Mouse (Mus musculus): ENCODE measurements around the gene Cox4i2. TPM values are rescaled to one million over a fixed set of nuclear protein-coding genes. Genes with fewer than 3 reads are reported as not detected.

The Cox4i2 gene
- polyA plus RNA-seq, 1 experiment from 2014 or later = 12.1 TPM

DNA sequence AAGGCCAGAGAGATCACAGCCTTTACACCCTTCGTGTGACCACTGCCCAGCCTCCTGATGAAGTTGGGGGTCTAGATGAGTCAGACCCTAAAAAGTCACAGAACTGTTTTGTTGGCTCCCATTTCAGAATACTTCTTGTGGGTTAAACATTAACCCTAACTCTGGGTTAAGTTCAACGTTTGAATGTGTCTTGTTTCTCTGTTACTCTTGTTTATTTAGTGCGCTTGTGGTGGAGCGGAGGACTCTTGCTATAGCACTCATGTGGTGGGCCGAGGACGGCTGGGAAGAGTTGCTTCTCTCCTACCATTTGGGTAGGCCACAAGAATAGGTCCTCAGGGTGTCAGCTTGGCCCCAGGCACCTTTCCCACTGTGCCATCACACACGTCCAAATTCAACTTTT lies 25.4 kb upstream of the Cox4i2 start:
- Histone ChIP-seq H3K4me3 (ENCODE audit: low read length) (no peak overlapping the region), H3K9me3 (ENCODE audit: control insufficient read depth, low read length) (no peaks in the 10 kb centered on the region)

GRCm38 (mm10) chr2:152729013-152729635 lies 24.8 kb upstream of the Cox4i2 start:
- ATAC-seq (ENCODE audit: low FRiP score, low TSS enrichment) = peak; percentile 38
- H3K4me1 ChIP-seq (ENCODE audit: control insufficient read depth, insufficient read depth, low read length) = peaks cover 69% of the 10 kb centered on the region
- 0 out of 2 replicates have a peak overlapping the region, but pooled peaks have one; percentile 18 for H3K9ac ChIP-seq (ENCODE audit: low read depth, low read length)

More for the DNA sequence above, 25.4 kb upstream of the Cox4i2 start:
- Histone ChIP-seq H3K27ac (ENCODE audit: low read depth, low read length) (peak overlapping the region; percentile 83; the same call in 1 of the 2 replicates), H3K36me3 (ENCODE audit: control insufficient read depth, insufficient read depth, low read length) (no peaks in the 10 kb centered on the region), H3K27me3 (ENCODE audit: control insufficient read depth, insufficient read depth, low read length) (no peaks in the 10 kb centered on the region), H3K9ac (ENCODE audit: low read depth, low read length) (no peak overlapping the region), H3K4me1 (ENCODE audit: control insufficient read depth, insufficient read depth, low read length) (peaks cover 68% of the 10 kb centered on the region), H3K4me2 (replicated peaks; ENCODE audit: low read depth, low read length) (no peak overlapping the region)
- WGBS = 68% methylated on average over 7 of the region's 7 CpGs
- no peak for ATAC-seq (ENCODE audit: low FRiP score, low TSS enrichment)

DNA sequence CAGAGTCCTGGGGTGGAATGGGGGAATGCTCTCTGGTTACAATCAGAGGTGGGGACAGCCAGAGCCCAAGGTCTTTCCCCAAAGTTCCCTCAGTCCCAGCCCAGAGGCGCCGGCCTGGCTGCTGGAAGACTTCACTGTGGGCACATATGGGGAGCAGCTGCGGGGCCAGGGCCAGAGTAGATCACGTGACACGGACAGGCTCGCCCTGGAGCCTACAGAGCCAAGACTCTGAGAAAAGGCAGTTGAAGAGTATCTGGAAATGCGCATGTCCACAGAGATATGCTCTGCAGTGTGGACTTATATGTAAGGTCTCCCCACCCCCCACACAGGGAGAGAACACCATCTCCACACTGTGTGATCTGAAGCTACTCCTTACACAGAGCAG lies 24.3 kb upstream of the Cox4i2 start:
- no peaks in the 10 kb centered on the region for H3K27me3 ChIP-seq (ENCODE audit: control insufficient read depth, insufficient read depth, low read length)
- peak; percentile 60 for ATAC-seq (ENCODE audit: low FRiP score, low TSS enrichment)
- no peak overlapping the region for H3K4me3 ChIP-seq (ENCODE audit: low read length)
- no peak overlapping the region for H3K4me2 ChIP-seq (replicated peaks; ENCODE audit: low read depth, low read length)
- H3K4me1 ChIP-seq (ENCODE audit: control insufficient read depth, insufficient read depth, low read length) = peaks cover 69% of the 10 kb centered on the region
- 20% methylated on average over 7 of the region's 7 CpGs for WGBS
- H3K27ac ChIP-seq (ENCODE audit: low read depth, low read length) = peak overlapping the region; percentile 83
- 0 out of 2 replicates have a peak overlapping the region, but pooled peaks have one; percentile 18 for H3K9ac ChIP-seq (ENCODE audit: low read depth, low read length)
- H3K9me3 ChIP-seq (ENCODE audit: control insufficient read depth, low read length) = no peaks in the 10 kb centered on the region
- no peaks in the 10 kb centered on the region for H3K36me3 ChIP-seq (ENCODE audit: control insufficient read depth, insufficient read depth, low read length)

More at GRCm38 (mm10) chr2:152729013-152729635, 24.8 kb upstream of the Cox4i2 start:
- H3K4me3 ChIP-seq (ENCODE audit: low read length) = no peak overlapping the region
- H3K4me2 ChIP-seq (replicated peaks; ENCODE audit: low read depth, low read length) = no peak overlapping the region
- H3K27me3 ChIP-seq (ENCODE audit: control insufficient read depth, insufficient read depth, low read length) = no peaks in the 10 kb centered on the region
- 25% methylated on average over 8 of the region's 8 CpGs for WGBS
- H3K9me3 ChIP-seq (ENCODE audit: control insufficient read depth, low read length) = no peaks in the 10 kb centered on the region
- H3K27ac ChIP-seq (ENCODE audit: low read depth, low read length) = peak overlapping the region; percentile 83
- no peaks in the 10 kb centered on the region for H3K36me3 ChIP-seq (ENCODE audit: control insufficient read depth, insufficient read depth, low read length)

- Histone ChIP-seq H3K9me3 (ENCODE audit: control insufficient read depth, low read length) (no peaks in the 10 kb centered on the region), H3K36me3 (ENCODE audit: control insufficient read depth, insufficient read depth, low read length) (peaks cover 3% of the 10 kb centered on the region; the same call in 1 of the 2 replicates), H3K9ac (ENCODE audit: low read depth, low read length) (no peak overlapping the region), H3K27ac (ENCODE audit: low read depth, low read length) (no peak overlapping the region), H3K27me3 (ENCODE audit: control insufficient read depth, insufficient read depth, low read length) (no peaks in the 10 kb centered on the region), H3K4me1 (ENCODE audit: control insufficient read depth, insufficient read depth, low read length) (peaks cover 47% of the 10 kb centered on the region), H3K4me2 (replicated peaks; ENCODE audit: low read depth, low read length) (no peak overlapping the region), H3K4me3 (ENCODE audit: low read length) (no peak overlapping the region)
- WGBS = 97% methylated on average over 2 of the region's 2 CpGs
- no peak for ATAC-seq (ENCODE audit: low FRiP score, low TSS enrichment)
These were observed 20.8 kb upstream of the Cox4i2 start for GRCm38 (mm10) chr2:152733201-152733600.

DNA sequence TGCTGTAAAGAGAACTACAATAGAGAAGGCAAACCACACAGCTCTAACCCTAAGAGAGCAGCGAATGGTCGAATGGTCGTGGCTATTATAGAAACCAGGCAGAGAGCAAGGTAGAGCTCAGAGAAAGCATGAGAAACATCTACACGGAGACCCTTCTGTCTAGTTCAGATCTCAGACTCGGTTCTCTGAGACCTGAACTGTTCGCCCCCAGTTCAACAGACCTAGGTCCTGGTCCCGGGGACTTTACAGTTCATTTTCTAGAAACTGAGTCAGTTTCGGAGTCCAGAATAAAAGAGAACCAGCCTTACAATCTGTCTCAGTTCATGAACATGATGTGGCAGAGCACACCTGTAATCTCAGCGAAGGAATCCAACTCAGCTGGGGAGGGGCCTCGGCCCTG lies 19.5 kb upstream of the Cox4i2 start:
- H3K27ac ChIP-seq (ENCODE audit: low read depth, low read length) = peak overlapping the region; percentile 85
- 14% methylated on average over 10 of the region's 10 CpGs for WGBS
- peaks cover 3% of the 10 kb centered on the region; the same call in 1 of the 2 replicates for H3K36me3 ChIP-seq (ENCODE audit: control insufficient read depth, insufficient read depth, low read length)
- peaks cover 43% of the 10 kb centered on the region for H3K4me1 ChIP-seq (ENCODE audit: control insufficient read depth, insufficient read depth, low read length)
- ATAC-seq (ENCODE audit: low FRiP score, low TSS enrichment) = no peak
- H3K9ac ChIP-seq (ENCODE audit: low read depth, low read length) = peak overlapping the region; percentile 55
- H3K4me2 ChIP-seq (replicated peaks; ENCODE audit: low read depth, low read length) = peak overlapping the region; percentile 90
- peak overlapping the region; percentile 92 for H3K4me3 ChIP-seq (ENCODE audit: low read length)
- H3K9me3 ChIP-seq (ENCODE audit: control insufficient read depth, low read length) = no peaks in the 10 kb centered on the region
- no peaks in the 10 kb centered on the region for H3K27me3 ChIP-seq (ENCODE audit: control insufficient read depth, insufficient read depth, low read length)

DNA sequence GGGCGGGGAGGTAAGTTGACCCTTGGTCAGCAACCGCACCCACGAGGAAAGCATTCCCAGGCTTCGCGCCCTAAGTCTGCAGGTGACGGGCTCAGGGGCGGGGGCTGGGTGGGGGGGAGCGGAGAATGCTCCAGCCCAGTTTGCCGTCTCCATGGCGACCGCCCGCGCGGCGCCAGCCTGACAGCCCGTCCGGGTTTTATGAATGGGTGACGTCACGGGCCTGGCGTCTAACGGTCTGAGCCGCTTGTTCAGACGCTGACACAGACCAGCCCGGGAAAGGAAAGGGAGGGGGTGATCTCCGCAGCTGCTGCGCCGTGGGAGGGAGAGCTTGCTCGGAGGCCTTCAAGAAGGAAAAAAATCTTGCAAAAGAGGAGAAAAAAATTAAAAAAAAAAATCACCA lies 19.0 kb upstream of the Cox4i2 start:
- Histone ChIP-seq H3K4me2 (replicated peaks; ENCODE audit: low read depth, low read length) (peak overlapping the region; percentile 90), H3K27ac (ENCODE audit: low read depth, low read length) (peak overlapping the region; percentile 85), H3K4me1 (ENCODE audit: control insufficient read depth, insufficient read depth, low read length) (peaks cover 41% of the 10 kb centered on the region), H3K27me3 (ENCODE audit: control insufficient read depth, insufficient read depth, low read length) (no peaks in the 10 kb centered on the region), H3K36me3 (ENCODE audit: control insufficient read depth, insufficient read depth, low read length) (peaks cover 3% of the 10 kb centered on the region; the same call in 1 of the 2 replicates), H3K9ac (ENCODE audit: low read depth, low read length) (peak overlapping the region; percentile 95; the same call in 1 of the 2 replicates), H3K9me3 (ENCODE audit: control insufficient read depth, low read length) (no peaks in the 10 kb centered on the region), H3K4me3 (ENCODE audit: low read length) (peak overlapping the region; percentile 92)
- peak; percentile 79 for ATAC-seq (ENCODE audit: low FRiP score, low TSS enrichment)
- WGBS = 0% methylated on average over 28 of the region's 28 CpGs

GRCm38 (mm10) chr2:152736090-152736601 lies 17.8 kb upstream of the Cox4i2 start, which contains the start of gene Id1:
Gene Id1, plus strand, starts transcription at chr2:152736251.
- peak within 1 kb of the TSS; percentile 90 for H3K4me2 ChIP-seq (replicated peaks; ENCODE audit: low read depth, low read length)
- peak within 1 kb of the TSS; percentile 85 for H3K27ac ChIP-seq (ENCODE audit: low read depth, low read length)
- no peaks in the 10 kb centered on the region for H3K27me3 ChIP-seq (ENCODE audit: control insufficient read depth, insufficient read depth, low read length)
- H3K9ac ChIP-seq (ENCODE audit: low read depth, low read length) = peak within 1 kb of the TSS; percentile 95
- no peaks in the 10 kb centered on the region for H3K9me3 ChIP-seq (ENCODE audit: control insufficient read depth, low read length)
- peak within 1 kb of the TSS; percentile 92 for H3K4me3 ChIP-seq (ENCODE audit: low read length)
- H3K4me1 ChIP-seq (ENCODE audit: control insufficient read depth, insufficient read depth, low read length) = peaks cover 45% of the 10 kb centered on the region
- peak; percentile 81 for ATAC-seq (ENCODE audit: low FRiP score, low TSS enrichment)
- peaks cover 3% of the 10 kb centered on the region; the same call in 1 of the 2 replicates for H3K36me3 ChIP-seq (ENCODE audit: control insufficient read depth, insufficient read depth, low read length)
- whole genome bisulfite sequencing = under 1% methylated on average over 28 of the region's 28 CpGs

DNA sequence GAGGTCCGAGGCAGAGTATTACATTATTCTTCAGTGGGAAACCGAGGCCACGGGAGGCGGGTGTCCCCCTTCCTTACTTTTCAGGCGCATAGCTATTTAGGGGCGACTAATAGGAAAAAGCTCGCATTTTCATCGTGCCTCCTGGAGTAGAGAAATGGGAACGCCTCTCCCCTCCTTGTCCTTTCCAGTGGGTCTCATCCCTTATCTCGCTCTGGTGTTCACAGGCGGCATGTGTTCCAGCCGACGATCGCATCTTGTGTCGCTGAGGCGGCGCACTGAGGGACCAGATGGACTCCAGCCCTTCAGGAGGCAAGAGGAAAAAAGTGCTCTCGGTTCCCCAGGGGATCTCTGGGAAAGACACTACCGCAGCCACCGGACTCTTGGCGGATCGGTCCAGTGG lies 17.2 kb upstream of the Cox4i2 start:
- peak overlapping the region; percentile 95 for H3K9ac ChIP-seq (ENCODE audit: low read depth, low read length)
- H3K36me3 ChIP-seq (ENCODE audit: control insufficient read depth, insufficient read depth, low read length) = peaks cover 3% of the 10 kb centered on the region; the same call in 1 of the 2 replicates
- H3K4me3 ChIP-seq (ENCODE audit: low read length) = peak overlapping the region; percentile 92
- peak overlapping the region; percentile 85 for H3K27ac ChIP-seq (ENCODE audit: low read depth, low read length)
- H3K4me1 ChIP-seq (ENCODE audit: control insufficient read depth, insufficient read depth, low read length) = peaks cover 50% of the 10 kb centered on the region
- H3K4me2 ChIP-seq (replicated peaks; ENCODE audit: low read depth, low read length) = peak overlapping the region; percentile 90
- under 1% methylated on average over 22 of the region's 22 CpGs for WGBS
- no peaks in the 10 kb centered on the region for H3K27me3 ChIP-seq (ENCODE audit: control insufficient read depth, insufficient read depth, low read length)
- ATAC-seq (ENCODE audit: low FRiP score, low TSS enrichment) = no peak
- H3K9me3 ChIP-seq (ENCODE audit: control insufficient read depth, low read length) = no peaks in the 10 kb centered on the region

Data from kidney, embryonic 14.5 days (tissue).